ENCODE assay signal across 16 mouse cellular contexts in the genomic region with DNA sequence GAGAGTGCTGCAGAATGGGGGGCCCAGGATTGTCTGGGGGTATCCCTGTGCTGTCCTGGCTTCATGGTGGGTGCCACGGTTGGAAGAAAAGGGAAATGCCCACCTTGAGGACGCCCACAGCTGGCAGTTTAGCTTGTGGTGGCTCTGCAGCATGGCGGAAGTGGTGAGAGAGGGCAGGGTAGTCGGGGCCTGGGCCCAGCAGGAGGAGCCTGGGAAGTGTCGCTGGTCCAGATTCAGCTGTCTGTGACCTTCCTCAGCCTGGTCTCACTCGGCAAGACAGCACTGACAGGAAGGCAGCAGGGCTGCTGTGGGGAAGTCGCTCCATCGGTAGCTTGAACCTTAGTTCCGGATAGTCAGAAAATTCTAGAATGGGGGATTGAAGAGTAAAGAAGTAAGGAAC. TPM values are rescaled to one million over a fixed set of nuclear protein-coding genes. Genes with fewer than 3 reads are reported as not detected.
DNase-seq lines count a peak whose midpoint lies in the region; ATAC-seq and TF ChIP-seq lines count a peak whose summit lies in the region.
"Had no signal": no experiment of that assay in that cellular context is flagged by ENCODE, and none has a peak within 500 bp of the region (broad histone marks: within the 10 kb centered on the region; RNA-seq: fewer than 3 reads in every experiment).

No protein-coding gene starts in this region.

- DNase-seq in adrenal gland, postnatal 36 days = peak; percentile 22 to 39
- no peak for DNase-seq in adrenal gland, postnatal 14 days
- peak; percentile 46 for DNase-seq in lung, postnatal 36 days
- DNase-seq in lung, postnatal 10 days = no peak
- peak; percentile 34 for DNase-seq in thymus, adult 2 months
- no peak for DNase-seq in yolk sac, embryonic 10.5 days (ENCODE audit: low spot score)
- DNase-seq in kidney, postnatal 36 days = no peak
- DNase-seq: cerebellum, postnatal 10 days; kidney, adult 8-10 months; right cerebral cortex, adult 18-20 months had no signal

- ATAC-seq in hematopoietic stem cell, adult 5-6 weeks (replicated peaks in 1 of 2; ENCODE audit: insufficient read depth in 1 of 2, low FRiP score in 2 of 2, low TSS enrichment in 1 of 2, low read depth in 1 of 2, poor library complexity in 2 of 2, severe bottlenecking in 2 of 2) = peak; percentile 59 to 78
- ATAC-seq: midbrain, embryonic 13.5 days had no signal

- peaks cover 29% of the 10 kb centered on the region for H3K36me3 ChIP-seq in thymus, adult 2 months (ENCODE audit: control insufficient read depth, insufficient read depth, low read length)

- peaks cover 27% of the 10 kb centered on the region for H3K4me1 ChIP-seq in thymus, adult 2 months (replicated peaks; ENCODE audit: control insufficient read depth, insufficient read depth, low read length)

- TF ChIP-seq CTCF in thymus, adult 2 months (IDR thresholded peaks at IDR 0.05; ENCODE audit: borderline replicate concordance, control insufficient read depth, extremely low read depth, insufficient read depth, low read length, poor library complexity) = no peak

- H3K27me3 ChIP-seq in thymus, adult 2 months (ENCODE audit: control insufficient read depth, insufficient read depth, low read length) = no peaks in the 10 kb centered on the region
- H3K27me3 ChIP-seq: embryonic facial prominence, embryonic 12.5 days; hindbrain, embryonic 13.5 days; midbrain, embryonic 13.5 days; neural tube, embryonic 12.5 days had no signal

- no peak overlapping the region for H3K4me3 ChIP-seq in thymus, adult 2 months (ENCODE audit: control insufficient read depth, insufficient read depth, low read length)
- H3K4me3 ChIP-seq: embryonic facial prominence, embryonic 12.5 days; forebrain, embryonic 10.5 days; hindbrain, embryonic 13.5 days; midbrain, embryonic 13.5 days; neural tube, embryonic 12.5 days had no signal

- 11% methylated on average over 9 of the region's 9 CpGs for WGBS in thymus, adult 2 months

- no peak for TF ChIP-seq POLR2A in thymus, adult 2 months (IDR thresholded peaks at IDR 0.05; ENCODE audit: control insufficient read depth, extremely low read depth, insufficient read depth, low read length, poor library complexity)

- H3K27ac ChIP-seq in thymus, adult 2 months (ENCODE audit: control insufficient read depth, insufficient read depth, low read length) = peak overlapping the region; percentile 18; the same call in 1 of the 2 replicates
- H3K27ac ChIP-seq: embryonic facial prominence, embryonic 12.5 days; forebrain, embryonic 10.5 days; hindbrain, embryonic 13.5 days; midbrain, embryonic 13.5 days; neural tube, embryonic 12.5 days had no signal

RNA-seq across cellular contexts. Expression of gene Pitpna, which starts 6.5 kb away (rescaled TPM):
- 100 to 1,000 TPM; 169 to 177 TPM for total RNA-seq in adrenal gland, postnatal 36 days (2021)
- total RNA-seq in adrenal gland, postnatal 14 days (2021) = 150 and 164 TPM in 2 replicates
- total RNA-seq in hematopoietic stem cell, adult 5-6 weeks (2017) = 55.5 and 98.3 TPM in 2 replicates
- 99.7 and 108 TPM in 2 replicates for polyA plus RNA-seq in thymus, adult 2 months (2012; rRNA removed)

RNA-seq across cellular contexts. Expression of gene Inpp5k, which starts 36.4 kb away (rescaled TPM):
- 10 to 100 TPM; 27.9 to 48.1 TPM for total RNA-seq in adrenal gland, postnatal 36 days (2021)
- 32.3 and 41.8 TPM in 2 replicates for total RNA-seq in adrenal gland, postnatal 14 days (2021)
- total RNA-seq in hematopoietic stem cell, adult 5-6 weeks (2017) = 54.1 and 59.6 TPM in 2 replicates
- 149 and 164 TPM in 2 replicates for polyA plus RNA-seq in thymus, adult 2 months (2012; rRNA removed)

RNA-seq across cellular contexts. Expression of gene Myo1c, which starts 55.9 kb away (rescaled TPM):
- 100 to 1,000 TPM; 155 to 158 TPM for total RNA-seq in adrenal gland, postnatal 36 days (2021)
- total RNA-seq in adrenal gland, postnatal 14 days (2021) = 148 and 155 TPM in 2 replicates
- total RNA-seq in hematopoietic stem cell, adult 5-6 weeks (2017) = 28.3 and 35.9 TPM in 2 replicates
- 78.0 and 90.2 TPM in 2 replicates for polyA plus RNA-seq in thymus, adult 2 months (2012; rRNA removed)

Comparison
In these comparisons a context has a peak if more than half of its experiments do, and no peak if none do; other contexts are left out.
1. DNase-seq: peak in adrenal gland, postnatal 36 days (2 of 2), lung, postnatal 36 days (single experiment) and thymus, adult 2 months (single experiment); none in adrenal gland, postnatal 14 days (single experiment), lung, postnatal 10 days (single experiment), yolk sac, embryonic 10.5 days (single experiment) and kidney, postnatal 36 days (0 of 2).